Mouse (Mus musculus): ENCODE results near the gene Aqp11. TPM values are rescaled to one million over a fixed set of nuclear protein-coding genes. Genes with fewer than 3 reads are reported as not detected.

The Aqp11 gene
- 0.82 TPM for polyA plus RNA-seq (2017; shearing (Covaris generic))

DNA sequence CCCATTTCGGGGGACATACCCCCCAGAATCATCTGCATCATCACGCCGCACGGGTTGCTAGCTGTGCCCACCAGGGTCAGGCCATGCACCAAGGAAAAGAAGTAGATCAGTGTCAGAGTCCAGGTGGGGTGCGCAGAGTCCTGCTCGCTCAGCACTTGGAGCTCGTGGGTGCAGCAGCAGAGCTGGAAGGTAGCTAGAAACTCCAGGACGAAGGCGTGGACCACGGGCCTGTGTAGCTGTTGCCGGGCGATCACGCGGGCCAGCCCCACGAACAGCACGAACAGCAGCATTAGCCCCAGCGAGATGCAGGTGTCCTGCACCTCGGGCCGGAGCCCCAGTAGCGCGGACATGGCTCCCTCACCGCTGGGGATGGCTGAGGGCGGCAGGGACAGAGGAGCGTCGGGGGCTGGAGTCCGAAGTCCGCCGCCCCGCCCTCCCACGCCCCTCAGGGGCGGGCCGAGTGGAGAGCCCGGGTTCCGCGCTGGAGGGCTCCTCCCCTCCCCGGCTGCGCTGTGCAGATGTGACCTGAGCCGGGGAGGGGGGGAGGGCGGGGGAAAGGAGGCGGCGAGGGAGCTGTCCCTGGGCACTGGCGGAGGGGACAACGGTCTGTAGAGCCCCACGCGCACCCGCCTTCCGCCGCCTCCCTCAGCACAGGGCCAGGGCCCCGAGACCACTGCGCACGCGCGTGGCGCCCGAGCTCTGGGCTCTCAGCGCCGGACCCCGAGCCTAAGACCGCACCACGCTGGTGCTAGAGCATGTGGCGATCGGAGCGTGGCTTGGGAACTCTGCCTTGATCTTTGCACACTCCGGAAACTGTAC is at the start of gene Aqp11:
Gene Aqp11, minus strand, starts transcription at position 652 of the 819 bp plus-strand sequence.

DNA sequence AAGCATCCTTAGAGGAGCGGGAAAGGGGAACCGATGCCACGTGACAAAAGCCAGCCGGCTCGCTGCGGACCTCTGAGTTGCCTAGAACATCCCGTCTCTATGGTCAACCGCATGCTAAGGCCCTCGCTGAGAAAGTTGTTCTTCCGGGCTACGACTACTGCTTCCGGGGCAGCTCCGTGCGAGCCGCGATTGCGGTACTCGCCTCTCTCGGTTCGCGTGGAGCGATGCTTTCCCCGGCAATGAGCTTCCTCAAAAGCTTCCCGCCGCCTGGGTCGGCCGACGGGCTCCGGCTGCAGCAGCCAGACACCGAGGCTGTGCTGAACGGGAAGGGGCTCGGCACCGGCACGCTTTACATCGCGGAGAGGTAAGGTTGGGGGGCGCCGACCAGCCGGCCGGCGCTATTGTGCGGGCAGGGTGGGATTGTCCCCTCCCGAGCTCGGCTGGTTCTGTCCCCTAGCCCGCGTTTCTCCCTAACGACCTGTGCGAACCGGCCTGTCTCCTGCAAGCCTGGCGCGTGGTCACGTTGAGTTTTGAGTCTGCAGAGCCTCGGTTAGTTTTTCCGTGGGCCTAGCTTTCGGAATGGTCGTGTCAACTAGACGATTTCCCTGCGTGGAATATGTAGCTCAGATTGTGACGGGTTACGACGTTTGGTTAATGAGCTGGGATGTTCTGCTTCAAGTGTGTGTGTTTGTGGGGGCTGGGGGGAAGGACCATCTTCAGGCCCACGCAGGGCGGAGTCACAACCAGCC is 41.4 kb downstream of the Aqp11 start, which contains the start of gene Clns1a:
Gene Clns1a, plus strand, starts transcription at position 129 of the 749 bp plus-strand sequence.

Other genes with a start within 250 kb of the Aqp11 start
- gene Aamdc, start 158.8 kb downstream of the Aqp11 start, polyA plus RNA-seq (2017; shearing (Covaris generic)): 46.5 TPM
- 22.3 TPM for gene Rsf1, start 158.4 kb downstream of the Aqp11 start, polyA plus RNA-seq (2017; shearing (Covaris generic))
- gene Clns1a, start 41.7 kb downstream of the Aqp11 start, polyA plus RNA-seq (2017; shearing (Covaris generic)): 138 TPM
- 5.5 TPM for gene Pak1, start 50.3 kb upstream of the Aqp11 start, polyA plus RNA-seq (2017; shearing (Covaris generic))
- gene Gdpd4, start 181.7 kb upstream of the Aqp11 start, polyA plus RNA-seq (2017; shearing (Covaris generic)): not detected

Data from activated CD4-positive, CD25-positive, alpha-beta regulatory T cell, adult 9 weeks (primary cell).